Mouse (Mus musculus) midbrain, embryonic 11.5 days (tissue): ENCODE measurements around the gene Nacc2. TPM values are rescaled to one million over a fixed set of nuclear protein-coding genes. Genes with fewer than 3 reads are reported as not detected.

Experiments used
- ATAC-seq: fragments of 200-750 bp; cut with Nextera tagmentation; 2 replicates; pipeline ENCODE4 v1.8.0; 2017; ENCODE audit warnings: moderate TSS enrichment, moderate library complexity; ENCODE audit not compliant: low FRiP score
- DNase-seq: peaks from one replicate; pipeline ENCODE4 v3.0.0; 2015; ENCODE audit warnings: low spot score; ENCODE audit errors: missing footprints
- H3K27ac ChIP-seq: fragments of 300-500 bp; sonication (generic); 2 replicates; pipeline ENCODE4 v1.5.1; 2014; ENCODE audit warnings: low read depth, low read length
- H3K27me3 ChIP-seq: fragments of 300-500 bp; sonication (generic); 2 replicates; pipeline ENCODE4 v1.6.1; 2014; ENCODE audit warnings: mild to moderate bottlenecking, low read length, moderate library complexity, mixed read lengths; ENCODE audit not compliant: control insufficient read depth, insufficient read depth
- H3K36me3 ChIP-seq: fragments of 300-500 bp; sonication (generic); 2 replicates; pipeline ENCODE4 v1.6.1; 2014; ENCODE audit warnings: mild to moderate bottlenecking, low read length, moderate library complexity, mixed read lengths; ENCODE audit not compliant: control insufficient read depth, insufficient read depth
- H3K4me1 ChIP-seq: fragments of 300-500 bp; sonication (generic); 2 replicates; pipeline ENCODE4 v1.6.1; 2014; ENCODE audit warnings: low read length; ENCODE audit not compliant: control insufficient read depth, insufficient read depth
- H3K4me2 ChIP-seq: fragments of 300-500 bp; sonication (generic); 2 replicates; pipeline ENCODE4 v1.6.1; 2014; ENCODE audit warnings: mild to moderate bottlenecking, moderate library complexity
- H3K4me3 ChIP-seq: fragments of 300-500 bp; sonication (generic); 2 replicates; pipeline ENCODE4 v1.5.1; 2014; ENCODE audit warnings: low read depth, low read length
- H3K9ac ChIP-seq: fragments of 300-500 bp; sonication (generic); 2 replicates; pipeline ENCODE4 v1.6.1; 2014; ENCODE audit warnings: low read length
- H3K9me3 ChIP-seq: fragments of 300-500 bp; sonication (generic); 2 replicates; pipeline ENCODE4 v1.6.1; 2016; ENCODE audit warnings: low read length; ENCODE audit not compliant: control insufficient read depth
- WGBS: fragments of 180-500 bp; shearing (Covaris S2); extraction: QIAGEN DNeasy Blood & Tissue Kit; methylation state at CpG from one replicate; pipeline ENCODE4 v1.1.7; 2014; 5-methylcytosine and 5-hydroxymethylcytosine counted together
- polyA plus RNA-seq: library from polyadenylated mRNA; unstranded; fragments of >200 nt; fragmentation: Nextera tagmentation; extraction: Ambion mirVana; gene quantifications from 2 replicates; pipeline ENCODE4 v1.2.1, GENCODE M21; 2014

Gene Nacc2
- polyA plus RNA-seq, 1 experiment from 2014 or later: 4.0 TPM

DNA sequence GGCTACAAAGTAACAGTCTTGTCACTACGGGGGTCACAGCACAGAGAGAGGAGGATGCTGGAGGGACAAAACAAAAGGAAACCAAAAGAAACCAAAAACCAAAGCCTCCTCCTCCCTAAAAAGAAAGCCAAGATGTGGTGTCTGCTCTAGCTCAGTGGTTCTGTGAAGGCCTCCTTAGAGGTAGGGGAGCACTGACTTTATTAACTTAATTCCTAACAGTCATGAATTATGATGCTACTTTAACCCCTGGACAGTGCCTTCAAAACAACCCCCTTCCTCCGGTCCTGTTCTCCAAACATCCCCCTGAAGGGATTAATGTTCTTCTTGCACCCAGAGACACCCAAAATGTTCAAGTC is 67.3 kb downstream of the Nacc2 start:
- H3K4me3 ChIP-seq: no peak overlapping the region

GRCm38 (mm10) chr2:26055046-26055746 is 67.8 kb downstream of the Nacc2 start:
- Histone ChIP-seq H3K27ac (no peak overlapping the region), H3K36me3 (no peaks in the 10 kb centered on the region), H3K9me3 (no peaks in the 10 kb centered on the region), H3K4me1 (no peaks in the 10 kb centered on the region; the same call in 1 of the 2 replicates), H3K27me3 (no peaks in the 10 kb centered on the region), H3K4me3 (no peak overlapping the region), H3K9ac (no peak overlapping the region), H3K4me2 (no peak overlapping the region)
- DNase-seq: peak; percentile 96
- ATAC-seq: peak; percentile 80
- WGBS: 36% methylated on average over 8 of the region's 8 CpGs

More for the DNA sequence above, 67.3 kb downstream of the Nacc2 start:
- peak; percentile 59 for DNase-seq
- ATAC-seq: no peak
- WGBS: 51% methylated on average over 2 of the region's 2 CpGs
- Histone ChIP-seq H3K9me3 (no peaks in the 10 kb centered on the region), H3K36me3 (no peaks in the 10 kb centered on the region), H3K9ac (no peak overlapping the region), H3K27ac (no peak overlapping the region), H3K4me2 (no peak overlapping the region), H3K4me1 (no peaks in the 10 kb centered on the region; the same call in 1 of the 2 replicates), H3K27me3 (no peaks in the 10 kb centered on the region)

- DNase-seq (peak; percentile 12), ATAC-seq (no peak)
- no peaks in the 10 kb centered on the region for H3K36me3 ChIP-seq
- no peak overlapping the region for H3K4me2 ChIP-seq
- no peaks in the 10 kb centered on the region for H3K27me3 ChIP-seq
- H3K9ac ChIP-seq: no peak overlapping the region
- H3K9me3 ChIP-seq: no peaks in the 10 kb centered on the region
- no peaks in the 10 kb centered on the region; the same call in 1 of the 2 replicates for H3K4me1 ChIP-seq
- 65% methylated on average over 4 of the region's 4 CpGs for WGBS
- no peak overlapping the region for H3K4me3 ChIP-seq
- H3K27ac ChIP-seq: no peak overlapping the region
Observed at GRCm38 (mm10) chr2:26052806-26053205, 70.2 kb downstream of the Nacc2 start.

DNA sequence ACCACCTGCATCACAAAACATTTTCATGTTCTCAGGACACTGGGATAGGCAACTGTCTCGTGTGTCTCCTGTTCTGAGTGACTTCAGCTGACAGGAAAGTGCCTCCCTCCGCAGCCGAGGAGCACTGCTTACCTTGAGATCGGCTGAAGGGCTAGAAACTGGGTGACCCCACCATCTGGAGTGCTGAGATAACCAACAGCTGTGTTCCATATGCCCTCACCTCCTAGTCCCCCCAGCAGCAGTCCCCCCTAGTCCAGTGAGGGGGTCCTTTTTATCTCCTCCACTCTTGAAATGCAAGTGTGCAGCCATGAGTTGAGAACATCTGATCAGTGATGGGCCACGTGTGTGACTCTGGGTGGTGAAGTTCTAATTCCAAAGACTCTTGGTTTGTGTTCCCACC is 74.2 kb downstream of the Nacc2 start:
- ATAC-seq: no peak
- no peak overlapping the region for H3K4me3 ChIP-seq

GRCm38 (mm10) chr2:26044216-26044615 is 78.8 kb downstream of the Nacc2 start:
- Histone ChIP-seq H3K4me3 (no peak overlapping the region), H3K9me3 (no peaks in the 10 kb centered on the region), H3K36me3 (no peaks in the 10 kb centered on the region), H3K27me3 (no peaks in the 10 kb centered on the region), H3K27ac (no peak overlapping the region), H3K9ac (no peak overlapping the region), H3K4me1 (no peaks in the 10 kb centered on the region), H3K4me2 (no peak overlapping the region)
- DNase-seq: peak; percentile 28
- no peak for ATAC-seq
- WGBS: 88% methylated on average over 9 of the region's 9 CpGs

More for the DNA sequence above, 74.2 kb downstream of the Nacc2 start:
- no peak overlapping the region for H3K27ac ChIP-seq
- H3K9me3 ChIP-seq: no peaks in the 10 kb centered on the region
- H3K36me3 ChIP-seq: no peaks in the 10 kb centered on the region
- H3K9ac ChIP-seq: no peak overlapping the region
- H3K4me2 ChIP-seq: no peak overlapping the region
- no peaks in the 10 kb centered on the region for H3K4me1 ChIP-seq
- H3K27me3 ChIP-seq: no peaks in the 10 kb centered on the region
- 70% methylated on average over 5 of the region's 5 CpGs for WGBS
- peak; percentile 51 for DNase-seq

DNA sequence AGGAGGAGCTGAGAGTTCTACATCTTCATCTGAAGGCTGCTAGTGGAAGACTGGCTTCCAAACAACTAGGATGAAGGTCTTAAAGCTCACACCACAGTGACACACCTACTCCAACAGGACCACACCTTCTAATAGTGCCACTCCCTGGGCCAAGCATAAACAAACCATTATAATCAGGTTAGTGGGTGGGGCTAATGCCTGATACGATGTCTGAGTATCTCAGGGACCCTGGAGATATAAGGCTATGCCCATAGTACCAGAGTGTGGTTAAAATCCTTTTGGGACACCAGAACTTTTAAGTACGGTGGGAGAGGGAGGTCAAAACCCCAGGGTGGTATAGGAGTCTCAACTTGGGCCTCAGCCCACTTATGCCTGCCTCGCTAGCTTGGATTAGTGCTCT is 80.4 kb downstream of the Nacc2 start:
- Histone ChIP-seq H3K4me2 (no peak overlapping the region), H3K27ac (no peak overlapping the region), H3K4me3 (no peak overlapping the region), H3K27me3 (no peaks in the 10 kb centered on the region), H3K4me1 (no peaks in the 10 kb centered on the region), H3K9me3 (no peaks in the 10 kb centered on the region), H3K36me3 (no peaks in the 10 kb centered on the region), H3K9ac (no peak overlapping the region)
- WGBS: 85% methylated on average over 3 of the region's 3 CpGs
- DNase-seq (peak; percentile 67), ATAC-seq (no peak)

- ATAC-seq: no peak
- H3K4me3 ChIP-seq: no peak overlapping the region
- H3K4me1 ChIP-seq: no peaks in the 10 kb centered on the region
- 69% methylated on average over 13 of the region's 14 CpGs for WGBS
- H3K27me3 ChIP-seq: no peaks in the 10 kb centered on the region
- H3K4me2 ChIP-seq: no peak overlapping the region
- DNase-seq: peak; percentile 35
- H3K27ac ChIP-seq: no peak overlapping the region
- H3K9ac ChIP-seq: no peak overlapping the region
- H3K36me3 ChIP-seq: no peaks in the 10 kb centered on the region
- no peaks in the 10 kb centered on the region for H3K9me3 ChIP-seq
Observed at GRCm38 (mm10) chr2:26041163-26041810, 81.7 kb downstream of the Nacc2 start.

DNA sequence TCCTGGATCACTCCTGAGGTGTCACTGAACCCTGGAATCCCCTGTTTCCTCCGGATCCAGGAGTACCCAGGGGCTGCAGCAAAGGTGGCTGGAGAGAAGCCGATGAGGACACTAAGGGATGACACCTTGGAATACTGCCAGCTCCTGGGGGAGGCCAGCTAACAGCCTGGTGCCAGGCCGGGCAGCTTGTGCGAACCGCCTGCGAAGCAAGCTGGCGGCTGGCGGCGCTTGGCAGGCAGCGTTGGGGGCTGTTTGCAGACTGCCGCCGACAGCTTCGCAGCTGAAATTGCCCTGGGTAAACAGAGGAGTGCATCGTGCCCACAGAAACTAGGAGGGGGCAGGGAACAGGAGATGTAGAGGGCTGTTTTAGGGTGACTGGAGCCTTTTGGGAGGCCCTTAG is 83.1 kb downstream of the Nacc2 start:
- Histone ChIP-seq H3K4me2 (no peak overlapping the region), H3K4me1 (no peaks in the 10 kb centered on the region), H3K4me3 (no peak overlapping the region), H3K36me3 (no peaks in the 10 kb centered on the region), H3K9ac (no peak overlapping the region), H3K27ac (no peak overlapping the region), H3K27me3 (no peaks in the 10 kb centered on the region), H3K9me3 (no peaks in the 10 kb centered on the region)
- ATAC-seq (no peak), DNase-seq (peak; percentile 80)
- 83% methylated on average over 14 of the region's 14 CpGs for WGBS

- no peak for DNase-seq
- no peak for ATAC-seq
- no peak overlapping the region for H3K27ac ChIP-seq
- 71% methylated on average over 6 of the region's 6 CpGs for WGBS
- no peaks in the 10 kb centered on the region for H3K36me3 ChIP-seq
- no peaks in the 10 kb centered on the region for H3K9me3 ChIP-seq
- no peak overlapping the region for H3K9ac ChIP-seq
- H3K27me3 ChIP-seq: no peaks in the 10 kb centered on the region
- no peak overlapping the region for H3K4me3 ChIP-seq
- no peak overlapping the region for H3K4me2 ChIP-seq
- H3K4me1 ChIP-seq: no peaks in the 10 kb centered on the region
Observed at GRCm38 (mm10) chr2:26037386-26037785, 85.6 kb downstream of the Nacc2 start.
